Mouse (Mus musculus) spleen, embryonic (tissue): ENCODE measurements around the gene Kctd5.
"Not testable (repeated sequence)": the region's sequence is repeated elsewhere in the genome, so short reads cannot be mapped to it uniquely, and the experiment has no call there.

Source experiments
- CTCF ChIA-PET: fragments of 350-600 bp; sonication (Branson Sonifier 250); formaldehyde crosslinking; loops from one replicate; lab custom pipeline; 2022; lab: Charles Lee

The Kctd5 gene

DNA sequence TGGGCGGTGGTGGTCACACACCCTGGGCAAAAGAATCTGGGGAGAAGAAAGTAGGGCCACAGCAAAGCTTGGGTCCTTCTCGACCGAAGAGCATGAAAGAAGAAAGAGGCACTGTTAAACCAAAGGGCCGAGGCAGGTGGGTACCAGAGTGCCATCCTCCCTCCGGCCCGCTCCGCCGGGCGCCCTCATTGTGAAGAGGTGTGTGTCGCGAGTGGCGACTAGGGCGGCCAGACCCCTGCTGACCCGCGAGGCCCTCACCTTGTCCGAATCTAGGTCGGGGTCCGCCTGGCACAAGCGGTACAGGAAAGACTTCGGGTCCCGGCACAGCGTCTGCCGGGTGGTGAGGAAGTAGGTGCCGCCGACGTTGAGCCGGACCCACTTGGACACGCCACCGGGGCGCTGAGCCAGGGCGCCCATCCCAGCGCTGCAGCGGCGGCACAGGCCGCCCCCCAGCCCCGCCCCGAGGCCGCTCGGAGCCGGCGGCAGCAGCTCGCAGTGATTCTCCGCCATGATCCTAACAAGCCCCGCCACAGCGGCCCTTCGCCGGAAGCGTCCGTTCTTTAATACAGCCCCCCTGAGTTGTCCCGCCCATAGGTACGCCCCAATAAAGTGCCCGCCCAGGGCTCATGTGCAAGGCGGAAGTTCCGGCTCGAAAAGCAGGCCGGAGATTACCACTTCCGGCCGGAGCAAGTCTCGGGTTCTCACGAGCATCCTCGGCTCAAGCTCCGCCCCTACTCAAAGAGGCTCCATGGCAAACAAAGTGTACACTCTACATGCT lies at the start of gene Kctd5:
Gene Kctd5, minus strand, starts transcription at position 567 of the 778 bp plus-strand sequence.
- CTCF ChIA-PET: interaction anchor here (0.7 kb wide), 1 partner anchor 12 kb away, joined by 4 read pairs; no protein-coding TSS in a partner anchor

DNA sequence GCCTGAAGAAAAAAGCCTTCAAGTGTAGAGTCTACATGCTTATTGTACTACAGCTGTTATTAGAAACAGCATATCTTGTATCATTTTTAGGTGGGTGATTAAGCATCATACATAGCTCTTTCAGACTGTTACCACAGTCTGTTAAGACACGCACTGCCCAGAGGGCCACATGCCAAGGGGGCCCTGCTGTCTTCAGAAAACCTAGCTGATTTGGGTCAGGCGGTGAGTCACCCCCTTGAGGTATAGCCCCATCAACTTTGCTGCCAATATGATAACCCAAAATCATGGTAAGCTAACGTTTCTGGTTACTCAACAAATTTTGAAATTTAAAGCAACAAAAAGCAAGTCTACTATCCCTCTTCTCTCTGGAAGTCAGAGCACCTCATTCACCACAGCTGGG lies 46.2 kb upstream of the Kctd5 start:
- CTCF ChIA-PET: no interaction called here

DNA sequence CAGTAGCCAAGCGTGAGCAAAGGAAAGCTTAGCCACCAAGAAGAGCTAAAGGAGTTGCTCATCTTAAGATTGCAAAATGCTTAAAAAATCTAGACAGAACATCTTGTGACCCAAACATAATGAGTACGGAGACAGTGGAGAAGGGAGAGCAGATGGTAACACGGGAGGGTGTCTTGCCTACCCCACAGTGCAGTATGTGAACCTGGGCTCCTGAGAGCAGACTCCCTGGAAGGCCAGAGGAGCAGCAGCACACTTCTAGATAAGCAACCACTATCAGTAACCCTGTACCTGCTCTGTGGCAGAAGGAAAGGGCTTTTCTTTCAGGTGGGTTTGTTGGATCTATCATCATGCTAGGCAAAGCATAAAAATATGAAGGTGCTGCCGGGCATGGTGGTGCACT lies 39.7 kb upstream of the Kctd5 start:
- CTCF ChIA-PET: no interaction called here

DNA sequence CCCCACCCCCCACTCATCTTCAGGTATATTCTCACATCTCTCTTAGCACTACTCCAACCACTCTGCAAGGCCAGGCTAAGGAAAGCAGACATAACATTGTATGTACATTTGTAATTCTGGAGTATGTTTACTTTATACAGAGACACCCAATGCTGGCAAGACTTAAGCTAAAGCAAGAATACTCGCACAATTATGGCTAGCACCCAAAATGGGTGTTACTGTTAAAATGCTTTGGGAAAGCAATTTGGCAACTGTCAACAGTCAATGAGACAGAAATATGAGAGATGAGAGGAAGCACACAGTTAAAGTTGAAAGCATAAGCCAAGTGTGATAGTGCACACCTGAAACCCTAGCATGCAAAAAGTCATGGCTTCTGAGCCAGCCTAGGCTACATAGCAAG lies 38.0 kb upstream of the Kctd5 start:
- CTCF ChIA-PET: no interaction called here

DNA sequence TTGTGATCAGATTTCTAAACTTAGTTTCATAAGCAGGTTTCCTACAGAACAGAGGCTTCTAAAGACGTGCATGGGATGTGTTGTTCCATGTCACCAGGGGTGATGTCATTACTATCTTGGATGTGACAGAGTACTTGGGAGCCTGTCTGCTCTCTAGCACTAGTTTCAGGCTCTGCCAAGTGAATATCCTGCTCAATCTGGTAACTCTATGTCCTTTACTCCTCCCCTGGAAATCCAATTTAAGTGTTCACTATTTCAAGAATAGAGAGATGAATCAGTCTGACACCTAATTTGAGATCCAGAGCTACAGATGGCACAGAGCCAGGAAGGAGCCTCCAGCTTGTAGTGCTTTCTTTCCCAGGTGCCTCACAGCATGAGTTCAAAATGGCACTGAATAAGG lies 35.6 kb upstream of the Kctd5 start:
- CTCF ChIA-PET: no interaction called here

DNA sequence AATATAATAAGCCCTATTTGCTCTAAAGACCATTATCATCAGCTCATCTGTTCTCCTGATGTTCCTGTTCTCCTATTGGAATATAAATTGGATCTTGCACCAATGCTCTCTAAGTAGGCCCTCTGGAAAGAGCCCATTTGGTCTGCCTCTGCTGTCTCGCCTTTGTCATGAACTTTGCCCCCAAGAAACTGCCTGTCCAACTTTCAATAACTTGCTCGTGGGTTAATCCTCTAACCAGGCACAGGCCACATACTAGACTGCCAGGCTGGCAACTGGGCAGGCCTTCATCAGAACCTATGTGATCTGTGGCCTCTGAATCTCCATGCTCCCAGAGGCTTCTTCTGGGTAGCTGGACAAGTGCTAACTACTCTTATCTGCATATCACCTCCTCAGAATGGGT lies 31.8 kb upstream of the Kctd5 start:
- CTCF ChIA-PET: no interaction called here

DNA sequence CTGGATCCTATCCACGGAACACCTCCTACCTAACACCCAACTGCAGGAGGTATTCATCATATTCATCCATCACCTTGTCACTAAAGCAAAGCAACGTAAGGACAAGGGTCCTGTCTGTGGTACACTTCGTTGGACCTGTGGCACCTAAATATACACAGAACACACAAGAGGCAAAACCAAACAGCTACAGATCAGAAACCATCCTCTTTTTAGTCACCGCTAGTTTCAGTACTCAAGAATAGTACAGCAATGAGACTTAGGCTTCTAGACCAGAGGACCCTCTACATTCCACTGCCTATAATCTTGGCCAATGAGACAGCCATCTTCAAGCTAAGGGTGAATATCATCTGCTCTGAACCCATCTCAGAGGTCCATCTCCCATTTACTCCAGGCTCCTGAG lies 25.1 kb upstream of the Kctd5 start:
- CTCF ChIA-PET: interaction anchor here (0.6 kb wide), 1 partner anchor 1106 kb away, joined by 3 read pairs; no protein-coding TSS in a partner anchor

DNA sequence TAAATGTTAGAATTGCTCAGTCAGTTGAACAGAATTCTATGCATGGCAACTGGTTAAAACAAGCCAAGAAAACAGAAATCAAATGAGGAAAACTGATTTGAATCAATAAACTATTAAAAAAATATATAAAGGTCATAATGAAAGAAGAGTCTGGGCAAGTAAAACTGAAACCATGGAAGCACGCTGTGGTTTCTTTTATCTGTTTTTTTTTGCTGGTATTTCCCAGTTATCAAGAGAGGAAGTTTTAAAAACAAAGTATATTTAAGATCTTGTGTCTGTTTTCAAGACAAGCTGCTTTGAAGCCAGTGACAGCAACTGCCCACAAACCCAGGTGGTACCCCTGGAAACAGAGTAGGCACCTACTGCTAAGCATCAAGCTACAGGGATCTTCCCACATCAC lies 17.3 kb upstream of the Kctd5 start:
- CTCF ChIA-PET: no interaction called here

DNA sequence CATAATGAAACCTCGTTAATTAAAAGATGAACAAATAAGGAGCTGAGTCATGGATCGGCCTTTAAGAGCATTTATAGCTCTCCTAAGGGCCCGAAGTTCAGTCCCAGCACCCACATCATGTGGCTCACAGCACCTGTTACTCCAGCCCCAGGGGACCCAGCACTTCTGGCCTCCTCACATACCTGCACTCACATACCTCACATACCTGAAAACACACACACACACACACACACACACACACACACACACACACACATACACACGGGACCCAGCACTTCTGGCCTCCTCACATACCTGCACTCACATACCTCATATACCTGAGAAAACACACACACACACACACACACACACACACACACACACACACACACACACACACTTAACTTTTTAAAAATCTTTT lies 13.1 kb upstream of the Kctd5 start:
- CTCF ChIA-PET: not testable (repeated sequence)

DNA sequence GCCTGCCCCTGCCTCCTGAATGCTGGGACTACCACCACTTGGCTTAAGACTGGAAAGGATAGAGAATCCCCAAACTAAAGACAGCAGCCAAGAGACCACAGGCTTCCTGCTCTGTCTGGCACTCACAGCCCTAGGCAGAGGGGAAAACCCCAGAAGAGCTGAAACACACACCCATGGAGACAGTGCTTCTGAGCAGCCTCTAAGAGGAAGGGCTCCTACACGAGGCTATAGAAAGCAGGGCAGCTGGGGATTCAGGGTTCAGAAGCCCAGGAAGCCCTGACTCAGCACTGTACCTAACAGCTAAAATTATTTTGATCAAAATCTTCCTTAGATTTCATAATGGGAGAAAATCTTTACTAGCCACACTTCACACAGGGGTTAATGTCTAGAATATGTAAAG lies 11.3 kb upstream of the Kctd5 start:
- CTCF ChIA-PET: interaction anchor here (0.6 kb wide), 1 partner anchor 11 kb away, joined by 4 read pairs; the partner anchor contains the start of gene Kctd5

DNA sequence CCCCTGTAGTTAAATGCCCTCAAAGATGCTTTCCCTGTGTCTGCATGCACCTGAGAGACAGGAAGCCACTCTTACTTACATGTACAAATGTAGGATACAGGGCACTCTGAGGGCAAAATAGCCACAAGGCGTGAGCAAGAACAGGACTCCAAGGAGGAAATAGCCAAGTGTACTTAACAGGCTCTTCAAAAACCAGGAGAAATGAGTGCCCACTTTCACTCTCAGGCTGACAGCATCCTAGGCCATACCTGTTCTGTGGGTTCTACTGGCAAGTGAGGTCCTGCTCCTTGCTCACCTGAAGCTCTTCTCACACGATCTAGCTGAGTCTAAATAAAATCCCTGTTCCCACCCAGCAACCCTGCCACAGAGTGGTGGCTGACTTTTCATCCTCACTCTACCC lies 3.8 kb upstream of the Kctd5 start:
- CTCF ChIA-PET: no interaction called here

DNA sequence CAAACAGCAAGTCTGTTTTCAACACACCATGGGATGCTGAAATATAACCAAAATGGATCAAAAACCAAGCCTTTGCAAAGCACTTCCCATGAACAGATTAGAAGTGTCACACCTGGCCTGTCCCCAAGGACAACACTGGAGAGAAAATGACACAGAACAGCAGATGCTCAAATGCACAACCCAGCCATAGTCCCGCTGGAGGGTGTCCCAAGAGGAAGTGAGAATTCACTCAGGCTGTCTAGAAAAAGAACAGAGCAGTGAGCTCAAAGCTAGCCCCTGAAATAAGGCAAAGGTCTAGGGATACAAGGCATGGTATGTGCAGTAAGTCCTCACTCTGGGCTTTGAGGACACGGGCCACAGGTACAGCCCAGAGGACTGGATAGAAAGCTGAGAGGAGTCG lies 3.8 kb downstream of the Kctd5 start:
- CTCF ChIA-PET: no interaction called here

DNA sequence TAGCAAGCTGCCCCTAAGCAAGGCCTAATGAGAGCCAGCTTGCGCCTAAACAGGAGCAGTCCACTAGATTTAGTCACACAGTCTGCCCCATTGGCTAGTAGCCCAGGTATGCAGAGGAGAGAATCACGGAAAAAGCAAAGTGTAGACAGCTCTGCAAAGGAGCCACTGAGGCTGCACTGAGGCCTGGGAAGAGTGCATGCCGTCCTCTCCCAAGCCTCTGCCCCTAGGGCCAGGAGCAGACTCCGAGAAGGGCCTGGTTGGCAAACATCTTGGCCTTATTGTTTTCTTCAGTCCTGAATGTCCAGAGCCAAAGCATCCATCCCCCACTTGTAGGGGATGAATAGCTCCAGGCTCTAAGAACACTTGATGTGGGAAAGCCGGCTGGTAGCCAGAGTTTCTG lies 5.0 kb downstream of the Kctd5 start:
- CTCF ChIA-PET: interaction anchor here (0.6 kb wide), 1 partner anchor 212 kb away, joined by 3 read pairs; no protein-coding TSS in a partner anchor

DNA sequence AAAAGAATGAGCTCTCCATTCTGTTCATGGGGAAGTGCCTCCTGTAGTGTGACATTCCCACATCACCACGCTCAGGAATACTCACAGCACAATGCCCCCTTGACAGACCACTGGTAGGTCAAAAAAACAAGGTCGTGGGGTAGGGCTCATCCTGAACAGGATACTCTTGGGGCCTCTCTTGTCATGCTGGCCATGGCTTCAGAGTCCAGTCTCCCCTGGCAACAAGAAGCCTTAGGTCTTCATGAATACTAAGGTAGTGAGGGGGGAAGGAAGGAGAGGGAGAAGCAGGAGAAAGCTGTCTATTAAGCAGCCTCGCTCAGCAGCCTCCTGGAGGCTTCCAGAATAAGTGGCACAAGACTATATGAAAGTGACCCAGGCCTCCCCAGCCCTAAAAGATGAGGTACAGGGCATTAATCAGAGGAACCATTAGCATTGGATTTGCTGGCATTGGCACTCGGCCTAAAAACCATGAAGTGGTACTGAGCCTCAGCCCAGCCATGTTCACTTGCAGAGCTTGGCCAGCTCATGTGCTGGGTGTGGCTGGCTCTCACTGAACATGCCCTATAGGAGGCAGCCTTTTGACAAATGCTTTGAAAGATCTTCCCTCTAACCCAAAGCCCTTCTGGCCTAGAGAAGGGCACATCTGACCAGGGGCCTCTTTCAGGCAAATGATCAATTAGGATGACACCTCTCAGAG lies 10.7 kb downstream of the Kctd5 start:
- CTCF ChIA-PET: no interaction called here

DNA sequence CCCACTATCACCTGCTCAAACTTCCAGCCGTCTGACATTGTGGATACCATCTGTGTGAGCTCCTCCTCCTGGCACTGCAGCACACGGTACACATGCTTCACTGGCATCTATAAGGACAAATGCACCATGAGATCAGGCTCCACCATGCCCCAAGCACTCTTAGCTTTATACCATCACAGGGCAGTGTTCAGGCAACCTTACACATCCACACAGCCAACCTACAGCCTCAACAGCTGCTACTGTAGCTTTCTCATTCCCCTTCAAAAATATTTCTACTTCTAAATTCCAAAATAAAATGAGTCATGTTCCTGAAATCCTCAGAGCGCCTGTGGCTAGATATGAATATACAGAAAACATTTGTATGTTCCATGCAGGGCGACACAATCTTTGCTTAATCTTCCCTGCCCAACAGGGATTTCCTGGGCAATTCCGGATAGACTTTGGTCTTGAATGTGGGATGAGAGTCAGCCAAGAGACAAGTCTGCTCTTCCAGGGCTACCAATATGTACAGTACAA lies 15.5 kb downstream of the Kctd5 start:
- CTCF ChIA-PET: no interaction called here

DNA sequence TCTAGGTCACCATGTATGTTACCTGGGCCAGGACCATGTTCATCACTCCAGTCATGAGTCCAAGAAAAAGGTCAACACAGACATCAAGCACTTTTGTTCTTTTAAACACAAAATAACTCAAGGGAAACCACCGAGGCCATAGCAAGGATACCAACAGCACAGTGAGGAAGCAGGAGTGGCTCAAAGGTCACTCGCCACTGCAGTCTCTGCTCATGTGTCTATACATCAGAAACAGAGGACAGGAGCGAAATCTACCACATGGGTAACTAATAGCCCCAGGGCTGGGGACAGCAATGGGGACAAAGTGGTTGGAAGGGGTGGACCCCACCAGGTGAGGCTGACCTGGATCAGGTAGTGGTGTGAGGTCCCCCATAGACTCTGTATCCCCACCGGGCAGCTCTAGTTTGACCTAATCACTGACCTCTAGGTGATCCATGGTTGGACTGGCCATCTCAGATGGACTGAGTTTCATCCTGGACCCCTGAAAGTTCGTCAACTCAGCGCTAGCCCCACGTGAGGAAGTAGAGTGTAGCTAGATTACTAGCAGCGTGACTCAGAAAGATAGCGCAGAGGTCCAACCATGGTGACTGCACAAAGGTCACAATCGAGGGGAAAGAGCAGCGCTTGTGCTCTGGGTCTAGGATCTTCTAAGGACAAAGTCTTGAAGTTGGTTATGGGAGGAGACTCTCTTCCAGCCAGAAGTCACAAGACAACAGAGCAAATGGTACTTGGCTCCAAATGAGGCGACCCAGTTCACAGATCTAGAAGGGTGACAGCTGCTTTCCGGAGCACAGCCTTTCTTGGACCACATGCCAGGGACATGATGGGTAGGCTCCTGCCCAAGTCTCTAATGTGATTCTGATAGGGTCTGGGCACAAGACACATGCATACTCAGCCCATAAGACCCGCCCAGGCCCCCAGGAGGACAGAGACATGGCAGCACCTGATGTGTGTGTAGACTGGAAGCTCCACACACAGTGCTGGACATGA lies 16.4 kb downstream of the Kctd5 start:
- CTCF ChIA-PET: no interaction called here

DNA sequence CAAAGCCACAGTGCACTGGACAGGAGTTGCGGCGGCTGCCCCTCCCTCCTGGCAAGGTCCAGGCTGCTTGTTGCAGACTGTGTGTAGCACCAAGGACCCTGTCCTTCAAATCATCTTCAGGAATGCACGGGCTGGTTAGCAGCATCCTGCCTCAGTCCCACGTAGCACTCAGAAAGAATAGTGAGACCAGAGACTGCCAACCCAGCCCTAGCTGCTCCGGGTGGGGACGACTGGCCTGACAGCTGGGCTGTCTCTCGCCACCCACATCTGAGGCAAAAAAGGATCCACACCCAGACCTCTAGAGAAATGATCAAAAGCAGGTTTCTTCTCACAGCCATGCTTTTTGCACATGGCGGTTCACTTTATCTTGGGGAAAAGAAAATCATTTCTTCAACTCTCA lies 24.3 kb downstream of the Kctd5 start:
- CTCF ChIA-PET: no interaction called here

DNA sequence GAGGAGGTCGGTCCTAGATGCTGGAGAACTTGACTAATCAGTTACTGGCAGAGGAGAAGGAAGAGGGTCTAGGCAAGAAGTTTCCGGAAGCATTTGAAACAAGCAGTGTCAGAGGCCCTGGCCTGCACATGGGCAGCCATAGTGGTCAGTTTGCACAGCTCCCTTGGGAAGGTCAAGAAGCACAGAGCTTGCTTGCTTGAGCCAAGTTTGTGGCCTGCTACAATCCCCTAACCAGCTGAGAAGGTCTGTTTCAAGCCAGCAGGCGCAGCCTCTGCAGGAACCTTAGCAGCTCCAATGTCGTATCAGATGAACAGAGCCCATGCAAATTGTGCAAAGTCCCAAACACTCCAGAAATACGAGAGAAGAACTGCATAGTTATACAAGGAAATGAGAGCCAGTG lies 25.2 kb downstream of the Kctd5 start:
- CTCF ChIA-PET: no interaction called here

DNA sequence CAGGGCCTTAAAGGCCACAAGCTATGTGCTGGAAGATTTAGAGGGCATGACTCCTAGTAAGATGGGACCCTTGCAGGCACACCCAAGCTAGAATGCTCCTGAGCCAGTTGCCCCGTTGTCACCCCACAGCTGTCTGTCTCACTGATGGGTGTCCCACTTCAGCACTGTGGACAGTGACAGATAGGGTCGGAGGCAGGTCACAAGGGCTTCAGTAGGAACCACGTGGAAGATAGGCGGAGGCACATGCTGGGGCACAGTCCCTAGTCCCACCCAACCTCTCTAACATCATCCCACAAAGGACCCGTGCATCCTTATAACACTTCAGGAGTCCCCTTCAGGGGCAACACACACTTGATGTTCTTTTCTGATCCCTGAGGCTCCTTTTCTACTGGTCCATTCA lies 27.3 kb downstream of the Kctd5 start:
- CTCF ChIA-PET: no interaction called here

DNA sequence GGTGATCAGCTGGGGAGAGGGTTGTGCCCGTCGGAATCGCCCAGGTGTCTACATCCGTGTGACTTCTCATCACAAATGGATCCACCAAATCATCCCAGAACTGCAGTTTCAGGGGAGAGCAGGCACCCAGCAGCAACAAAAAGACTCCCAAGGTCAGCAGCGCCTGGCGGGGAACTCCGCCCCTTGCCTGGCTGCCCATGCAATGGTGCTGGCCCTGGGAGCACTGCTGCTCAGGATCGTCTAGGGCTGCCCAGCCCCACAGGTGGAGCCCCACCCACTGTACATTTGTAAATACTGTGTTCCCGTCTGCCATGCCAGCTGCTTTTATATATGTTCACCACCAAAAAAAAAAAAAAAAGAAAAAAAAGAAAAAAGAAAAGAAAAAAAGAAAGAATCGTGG lies 27.7 kb downstream of the Kctd5 start:
- CTCF ChIA-PET: no interaction called here

DNA sequence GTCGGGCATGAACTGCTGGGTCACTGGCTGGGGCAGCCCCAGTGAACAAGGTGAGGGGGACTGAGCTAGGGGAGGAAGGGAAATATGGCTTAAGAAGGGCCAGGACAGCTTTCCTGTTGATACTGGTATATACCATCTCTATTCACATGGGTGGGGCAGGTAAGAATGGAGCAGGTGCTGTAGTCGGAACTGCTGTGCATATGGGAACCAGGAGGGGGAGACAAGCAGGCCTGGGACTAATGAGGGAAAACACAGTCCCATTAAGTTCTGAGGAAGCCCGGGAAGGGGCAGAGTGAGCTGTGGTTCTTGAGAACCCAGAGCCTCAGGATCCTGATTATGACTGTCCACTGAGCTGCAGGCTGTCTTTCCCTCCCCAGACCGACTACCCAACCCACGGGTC lies 28.8 kb downstream of the Kctd5 start:
- CTCF ChIA-PET: no interaction called here

DNA sequence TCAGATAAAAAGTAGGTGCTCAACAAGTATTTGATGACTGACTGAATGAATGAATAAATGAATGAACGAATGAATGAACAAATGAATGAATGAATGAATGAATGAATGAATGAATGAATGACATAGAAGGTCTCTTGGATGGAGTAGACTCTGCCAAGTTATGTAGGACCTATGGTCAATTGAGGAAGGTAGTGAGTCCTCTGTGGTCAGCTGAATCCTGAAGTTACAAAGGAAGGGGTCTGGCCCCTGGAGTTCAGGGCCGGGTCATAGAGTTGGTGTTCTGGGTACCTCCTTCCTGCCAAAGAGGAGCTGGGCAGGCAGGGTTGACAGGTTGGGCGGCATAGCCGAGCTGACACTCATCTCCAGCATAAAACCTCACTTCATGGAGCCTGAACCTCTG lies 35.4 kb downstream of the Kctd5 start, which contains the start of gene Prss27:
Gene Prss27, plus strand, starts transcription at position 301 of the 400 bp plus-strand sequence.
- CTCF ChIA-PET: no interaction called here
